Mouse (Mus musculus): ENCODE data around the gene Grin2a. TPM values are rescaled to one million over a fixed set of nuclear protein-coding genes. Genes with fewer than 3 reads are reported as not detected.

The Grin2a gene
- polyA plus RNA-seq, 1 experiment from 2014 or later = 0.06 TPM

DNA sequence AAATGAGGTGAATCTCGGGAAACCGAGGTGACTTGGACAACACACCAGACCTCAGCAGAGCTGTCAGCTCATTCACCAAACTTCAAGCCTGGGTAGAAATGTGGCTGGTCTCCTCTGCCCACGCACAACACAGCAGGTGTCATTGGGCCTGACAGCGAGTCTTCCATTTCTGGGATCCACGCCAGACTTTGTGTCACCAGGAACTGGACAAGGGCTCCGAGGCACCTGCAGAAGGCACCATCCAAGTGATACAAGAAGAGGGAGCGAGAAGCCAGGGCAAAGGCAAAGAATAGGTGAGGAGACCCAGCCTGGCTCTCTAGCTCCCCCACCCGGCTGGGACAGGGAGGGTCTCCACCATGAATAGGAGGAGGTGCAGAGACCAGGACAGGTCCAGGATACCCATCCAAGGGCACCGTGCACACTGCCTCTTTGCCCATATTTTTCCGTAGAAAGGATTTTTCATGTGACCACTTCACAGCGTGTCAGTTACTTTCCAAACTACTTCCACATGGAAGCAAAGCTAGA is 244.3 kb downstream of the Grin2a start:
- Histone ChIP-seq H3K27ac (ENCODE audit: low read length) (no peak overlapping the region), H3K9ac (replicated peaks; ENCODE audit: low read length) (no peak overlapping the region), H3K9me3 (ENCODE audit: low read length) (no peaks in the 10 kb centered on the region), H3K4me3 (ENCODE audit: low read length) (no peak overlapping the region), H3K4me2 (replicated peaks; ENCODE audit: low read depth, low read length) (no peak overlapping the region), H3K36me3 (ENCODE audit: insufficient read depth, low read length) (no peaks in the 10 kb centered on the region), H3K27me3 (ENCODE audit: insufficient read depth, low read length) (no peaks in the 10 kb centered on the region), H3K4me1 (ENCODE audit: insufficient read depth, low read length) (no peaks in the 10 kb centered on the region)
- 78% methylated on average over 11 of the region's 11 CpGs for WGBS
- no peak for ATAC-seq (ENCODE audit: low FRiP score, low TSS enrichment)

DNA sequence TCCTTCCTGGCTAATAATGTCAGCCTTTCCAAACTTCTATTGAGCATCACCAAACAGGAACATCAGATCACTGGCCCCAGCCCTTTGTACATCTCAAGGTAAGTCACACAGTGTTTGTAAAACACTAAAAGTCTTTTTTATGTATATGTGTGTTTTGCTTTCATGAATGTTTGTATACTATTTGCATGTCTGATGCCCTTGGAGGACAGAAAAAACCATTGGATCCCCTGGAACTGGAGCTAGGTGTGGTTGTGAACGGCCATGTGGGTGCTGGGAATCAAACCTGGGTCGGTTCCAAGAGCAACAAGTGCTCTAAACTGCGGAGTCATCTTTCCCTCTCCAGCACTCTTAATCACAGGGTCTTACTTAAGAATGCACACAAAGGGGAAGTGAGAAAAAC is 245.7 kb downstream of the Grin2a start:
- H3K27ac ChIP-seq (ENCODE audit: low read length) = no peak overlapping the region
- no peaks in the 10 kb centered on the region for H3K9me3 ChIP-seq (ENCODE audit: low read length)
- H3K36me3 ChIP-seq (ENCODE audit: insufficient read depth, low read length) = no peaks in the 10 kb centered on the region
- no peaks in the 10 kb centered on the region for H3K27me3 ChIP-seq (ENCODE audit: insufficient read depth, low read length)
- no peak overlapping the region for H3K4me2 ChIP-seq (replicated peaks; ENCODE audit: low read depth, low read length)
- no peak overlapping the region for H3K4me3 ChIP-seq (ENCODE audit: low read length)
- no peak overlapping the region for H3K9ac ChIP-seq (replicated peaks; ENCODE audit: low read length)
- no peaks in the 10 kb centered on the region for H3K4me1 ChIP-seq (ENCODE audit: insufficient read depth, low read length)
- WGBS = 91% methylated on average over 3 of the region's 3 CpGs
- no peak for ATAC-seq (ENCODE audit: low FRiP score, low TSS enrichment)

DNA sequence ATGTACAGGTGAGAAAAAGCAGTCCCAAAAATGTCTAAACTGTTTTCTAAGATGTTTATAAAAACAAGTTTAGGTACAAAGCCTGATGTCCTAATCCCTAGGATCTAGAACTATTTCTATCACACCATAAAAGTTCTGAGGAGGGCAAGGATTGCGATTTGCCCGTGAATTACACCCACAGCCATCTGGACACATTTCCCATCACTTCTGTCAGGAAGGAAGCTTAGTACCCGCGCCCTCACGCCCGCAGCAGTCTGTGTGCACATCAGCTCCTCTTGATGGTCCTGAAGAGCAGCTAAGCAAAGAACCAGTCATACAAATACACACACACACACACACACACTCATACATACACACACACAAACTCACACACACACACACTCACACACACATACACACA is 252.9 kb downstream of the Grin2a start:
- no peaks in the 10 kb centered on the region for H3K36me3 ChIP-seq (ENCODE audit: insufficient read depth, low read length)
- H3K4me1 ChIP-seq (ENCODE audit: insufficient read depth, low read length) = no peaks in the 10 kb centered on the region
- H3K4me3 ChIP-seq (ENCODE audit: low read length) = no peak overlapping the region
- no peaks in the 10 kb centered on the region for H3K9me3 ChIP-seq (ENCODE audit: low read length)
- no peak overlapping the region for H3K9ac ChIP-seq (replicated peaks; ENCODE audit: low read length)
- H3K27ac ChIP-seq (ENCODE audit: low read length) = no peak overlapping the region
- H3K27me3 ChIP-seq (ENCODE audit: insufficient read depth, low read length) = no peaks in the 10 kb centered on the region
- H3K4me2 ChIP-seq (replicated peaks; ENCODE audit: low read depth, low read length) = no peak overlapping the region
- 83% methylated on average over 6 of the region's 6 CpGs for WGBS
- ATAC-seq (ENCODE audit: low FRiP score, low TSS enrichment) = no peak

DNA sequence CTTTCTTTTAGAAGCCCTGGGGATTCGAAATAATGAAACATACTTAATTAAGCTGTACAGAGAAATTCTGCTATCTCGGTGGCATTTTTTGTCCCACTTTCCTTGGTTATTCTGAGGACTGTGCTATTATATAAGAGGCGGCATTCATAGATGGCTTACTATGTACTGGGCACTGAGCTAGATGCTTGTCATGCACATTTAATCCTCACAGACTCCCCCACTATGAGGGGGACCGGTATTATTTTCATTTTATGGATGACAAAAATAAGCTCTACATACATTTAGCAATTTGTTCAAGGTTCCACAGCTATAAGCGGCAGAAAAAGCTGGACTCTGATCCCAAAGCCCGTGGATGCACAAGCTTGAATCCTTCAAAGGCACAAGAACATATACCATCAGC is 256.7 kb downstream of the Grin2a start:
- H3K4me1 ChIP-seq (ENCODE audit: insufficient read depth, low read length) = no peaks in the 10 kb centered on the region
- H3K36me3 ChIP-seq (ENCODE audit: insufficient read depth, low read length) = no peaks in the 10 kb centered on the region
- WGBS = 89% methylated on average over 6 of the region's 6 CpGs
- no peaks in the 10 kb centered on the region for H3K27me3 ChIP-seq (ENCODE audit: insufficient read depth, low read length)
- H3K4me2 ChIP-seq (replicated peaks; ENCODE audit: low read depth, low read length) = no peak overlapping the region
- H3K9me3 ChIP-seq (ENCODE audit: low read length) = no peaks in the 10 kb centered on the region
- no peak for ATAC-seq (ENCODE audit: low FRiP score, low TSS enrichment)
- no peak overlapping the region for H3K4me3 ChIP-seq (ENCODE audit: low read length)
- no peak overlapping the region for H3K27ac ChIP-seq (ENCODE audit: low read length)
- no peak overlapping the region for H3K9ac ChIP-seq (replicated peaks; ENCODE audit: low read length)

DNA sequence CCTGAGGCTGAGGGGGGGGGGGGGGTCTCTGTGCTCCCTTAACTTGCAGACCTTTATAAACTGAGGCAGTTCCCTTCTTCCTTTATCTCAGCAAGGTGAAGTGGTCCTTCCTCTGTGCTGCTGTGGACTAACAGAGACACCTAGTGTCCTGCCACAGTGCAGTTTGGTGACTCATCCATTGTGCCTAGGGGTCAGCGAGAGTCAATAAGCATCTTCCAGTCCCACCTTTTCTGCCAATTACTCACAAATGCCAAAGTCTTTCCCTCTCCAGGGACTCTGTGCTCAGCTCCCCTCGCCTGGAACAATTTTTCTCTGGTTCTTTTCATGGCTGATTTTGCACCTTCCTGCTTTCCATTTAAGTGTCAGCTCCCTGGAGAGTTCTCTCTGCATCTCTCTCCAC is 258.2 kb downstream of the Grin2a start:
- no peak overlapping the region for H3K27ac ChIP-seq (ENCODE audit: low read length)
- ATAC-seq (ENCODE audit: low FRiP score, low TSS enrichment) = no peak
- 27% methylated on average over 2 of the region's 2 CpGs for WGBS
- H3K9me3 ChIP-seq (ENCODE audit: low read length) = 0 out of 2 replicates have a peak, but pooled peaks cover 4% of the 10 kb centered on the region
- H3K36me3 ChIP-seq (ENCODE audit: insufficient read depth, low read length) = no peaks in the 10 kb centered on the region
- no peaks in the 10 kb centered on the region for H3K27me3 ChIP-seq (ENCODE audit: insufficient read depth, low read length)
- H3K4me1 ChIP-seq (ENCODE audit: insufficient read depth, low read length) = no peaks in the 10 kb centered on the region
- no peak overlapping the region for H3K4me3 ChIP-seq (ENCODE audit: low read length)
- H3K9ac ChIP-seq (replicated peaks; ENCODE audit: low read length) = no peak overlapping the region
- no peak overlapping the region for H3K4me2 ChIP-seq (replicated peaks; ENCODE audit: low read depth, low read length)

DNA sequence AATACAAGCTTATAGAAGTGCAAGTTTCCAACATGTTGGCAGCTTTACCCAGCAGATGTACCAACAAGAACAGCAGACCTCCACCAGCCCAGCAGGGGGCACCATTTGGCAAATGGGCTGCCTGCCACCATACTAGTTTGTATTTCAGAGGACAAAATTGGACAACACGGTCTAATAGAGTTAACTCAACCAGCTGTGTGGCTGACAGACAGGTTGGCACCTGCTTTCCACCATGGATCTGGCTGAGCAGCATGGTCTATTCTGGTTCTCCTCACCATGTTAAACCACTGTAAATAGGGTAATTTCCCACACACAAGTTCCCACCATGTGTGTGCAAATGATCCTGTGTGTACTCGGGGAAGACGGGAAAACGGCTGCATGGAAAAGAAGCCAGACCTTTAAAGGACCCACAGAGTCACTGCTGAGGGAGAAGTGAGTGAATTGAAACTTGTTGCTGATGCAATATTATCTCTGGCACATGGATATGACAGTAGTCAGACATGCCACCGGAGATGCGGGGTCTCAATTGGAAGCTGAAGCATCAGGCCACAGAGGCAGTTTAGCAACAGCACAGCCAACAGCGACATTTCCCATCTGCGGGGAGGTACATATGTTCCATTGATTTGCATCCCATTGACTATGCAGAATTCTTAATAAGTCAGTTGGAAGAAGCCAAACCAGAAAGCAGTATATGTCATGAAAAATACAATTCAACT is 259.8 kb downstream of the Grin2a start:
- H3K4me3 ChIP-seq (ENCODE audit: low read length) = no peak overlapping the region
- H3K9ac ChIP-seq (replicated peaks; ENCODE audit: low read length) = no peak overlapping the region
- ATAC-seq (ENCODE audit: low FRiP score, low TSS enrichment) = no peak
- H3K36me3 ChIP-seq (ENCODE audit: insufficient read depth, low read length) = no peaks in the 10 kb centered on the region
- H3K9me3 ChIP-seq (ENCODE audit: low read length) = 0 out of 2 replicates have a peak, but pooled peaks cover 4% of the 10 kb centered on the region
- H3K27ac ChIP-seq (ENCODE audit: low read length) = no peak overlapping the region
- WGBS = 87% methylated on average over 8 of the region's 8 CpGs
- H3K4me2 ChIP-seq (replicated peaks; ENCODE audit: low read depth, low read length) = no peak overlapping the region
- H3K27me3 ChIP-seq (ENCODE audit: insufficient read depth, low read length) = no peaks in the 10 kb centered on the region
- H3K4me1 ChIP-seq (ENCODE audit: insufficient read depth, low read length) = no peaks in the 10 kb centered on the region

DNA sequence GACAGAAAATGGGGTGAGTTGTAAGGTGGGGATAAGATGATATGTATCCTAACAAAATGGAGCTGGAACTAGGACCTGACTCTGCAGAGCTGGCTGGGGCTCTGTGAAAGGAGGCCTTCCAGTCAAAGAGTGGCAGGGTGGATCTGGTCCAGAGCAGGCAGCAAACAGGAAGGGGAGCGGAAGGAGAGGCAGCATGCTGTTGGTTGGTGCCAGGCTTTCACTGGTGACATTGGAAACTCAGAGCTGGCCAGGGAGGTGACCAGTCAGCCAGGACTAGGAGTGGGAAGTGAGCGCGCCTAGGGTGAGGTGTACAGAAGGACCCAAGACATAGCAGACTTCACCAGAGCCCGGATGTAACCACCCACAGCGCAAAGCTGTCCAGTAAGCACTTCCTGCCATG is 267.8 kb downstream of the Grin2a start:
- WGBS = 95% methylated on average over 5 of the region's 5 CpGs

DNA sequence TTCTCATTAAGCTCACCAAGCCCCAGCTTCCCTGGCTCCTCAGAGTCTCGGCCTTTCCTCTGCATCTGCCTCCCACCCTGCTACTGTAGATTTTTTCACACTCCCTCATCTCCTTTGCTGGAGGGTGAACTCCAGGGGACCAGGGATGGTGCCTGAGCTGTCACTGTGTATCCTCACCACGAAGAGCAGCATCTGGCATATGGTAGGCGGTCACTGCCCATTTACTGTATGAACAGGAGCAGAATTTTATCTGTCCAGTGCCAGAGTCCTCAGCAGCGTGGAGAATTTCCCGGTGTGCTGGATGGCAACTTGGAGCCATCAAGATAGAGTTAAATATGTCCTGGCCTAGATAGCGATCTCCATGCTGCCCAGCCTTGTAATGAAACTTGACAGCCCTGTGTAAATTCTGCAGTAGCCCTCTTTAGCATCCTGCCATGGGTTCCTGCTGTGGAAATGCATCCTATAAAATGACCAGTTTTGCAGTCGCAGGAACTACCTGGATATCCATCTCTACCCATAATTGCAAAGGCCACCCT is 269.7 kb downstream of the Grin2a start:
- no peak overlapping the region for H3K4me2 ChIP-seq (replicated peaks; ENCODE audit: low read depth, low read length)
- H3K9ac ChIP-seq (replicated peaks; ENCODE audit: low read length) = no peak overlapping the region
- H3K27ac ChIP-seq (ENCODE audit: low read length) = no peak overlapping the region
- no peaks in the 10 kb centered on the region for H3K36me3 ChIP-seq (ENCODE audit: insufficient read depth, low read length)
- no peaks in the 10 kb centered on the region for H3K4me1 ChIP-seq (ENCODE audit: insufficient read depth, low read length)
- H3K9me3 ChIP-seq (ENCODE audit: low read length) = no peaks in the 10 kb centered on the region
- H3K27me3 ChIP-seq (ENCODE audit: insufficient read depth, low read length) = no peaks in the 10 kb centered on the region
- no peak overlapping the region for H3K4me3 ChIP-seq (ENCODE audit: low read length)
- WGBS = 70% methylated on average over 7 of the region's 7 CpGs
- ATAC-seq (ENCODE audit: low FRiP score, low TSS enrichment) = no peak

More for the DNA sequence above, 267.8 kb downstream of the Grin2a start:
- Histone ChIP-seq H3K4me2 (replicated peaks; ENCODE audit: low read depth, low read length) (no peak overlapping the region), H3K27ac (ENCODE audit: low read length) (no peak overlapping the region), H3K9me3 (ENCODE audit: low read length) (0 out of 2 replicates have a peak, but pooled peaks cover 4% of the 10 kb centered on the region), H3K36me3 (ENCODE audit: insufficient read depth, low read length) (no peaks in the 10 kb centered on the region), H3K27me3 (ENCODE audit: insufficient read depth, low read length) (no peaks in the 10 kb centered on the region), H3K4me1 (ENCODE audit: insufficient read depth, low read length) (no peaks in the 10 kb centered on the region), H3K9ac (replicated peaks; ENCODE audit: low read length) (no peak overlapping the region), H3K4me3 (ENCODE audit: low read length) (no peak overlapping the region)
- no peak for ATAC-seq (ENCODE audit: low FRiP score, low TSS enrichment)

DNA sequence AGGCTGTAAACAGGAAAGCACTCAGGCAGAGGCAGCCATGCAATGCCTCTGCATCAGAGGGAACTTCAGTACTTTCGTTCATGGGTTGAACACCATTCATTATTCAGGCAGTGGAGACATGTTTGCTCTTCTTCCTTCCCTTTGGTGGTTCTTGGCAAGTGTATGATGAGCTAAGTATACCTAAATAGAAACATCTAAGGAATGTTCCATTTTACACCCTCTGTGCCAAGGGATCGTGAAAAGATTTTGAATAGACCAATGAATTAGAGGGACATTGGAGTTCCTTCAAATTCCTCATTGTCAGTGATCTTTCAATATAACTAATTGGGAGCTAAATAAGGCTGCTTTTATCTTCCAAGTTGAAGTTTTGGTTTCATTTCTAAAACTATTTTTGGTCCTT is 284.0 kb downstream of the Grin2a start:
- Histone ChIP-seq H3K4me1 (ENCODE audit: insufficient read depth, low read length) (no peaks in the 10 kb centered on the region), H3K27me3 (ENCODE audit: insufficient read depth, low read length) (no peaks in the 10 kb centered on the region), H3K4me3 (ENCODE audit: low read length) (no peak overlapping the region), H3K9me3 (ENCODE audit: low read length) (no peaks in the 10 kb centered on the region), H3K27ac (ENCODE audit: low read length) (no peak overlapping the region), H3K4me2 (replicated peaks; ENCODE audit: low read depth, low read length) (no peak overlapping the region), H3K9ac (replicated peaks; ENCODE audit: low read length) (no peak overlapping the region), H3K36me3 (ENCODE audit: insufficient read depth, low read length) (no peaks in the 10 kb centered on the region)
- 90% methylated on average over 2 of the region's 2 CpGs for WGBS
- ATAC-seq (ENCODE audit: low FRiP score, low TSS enrichment) = no peak

DNA sequence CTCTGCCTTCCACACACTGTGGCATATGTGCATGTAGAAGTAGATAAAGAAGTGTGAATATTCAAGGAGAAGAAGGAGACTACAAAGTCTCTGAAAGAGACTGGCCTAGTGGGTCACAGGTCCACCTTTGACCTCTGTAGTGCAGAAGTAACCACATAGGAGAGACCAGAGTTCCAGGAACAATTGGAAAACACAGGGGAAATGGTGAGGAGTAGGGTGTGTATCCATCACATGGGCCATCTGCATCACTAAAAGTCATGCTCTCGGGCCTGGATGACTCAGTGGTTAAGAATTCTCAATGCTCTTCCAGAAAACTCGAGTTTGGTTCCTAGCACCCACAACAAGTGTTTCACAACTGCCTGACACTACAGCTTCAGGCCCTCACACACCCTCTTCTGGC is 285.4 kb downstream of the Grin2a start:
- no peak overlapping the region for H3K4me3 ChIP-seq (ENCODE audit: low read length)
- no peaks in the 10 kb centered on the region for H3K4me1 ChIP-seq (ENCODE audit: insufficient read depth, low read length)
- no peak overlapping the region for H3K9ac ChIP-seq (replicated peaks; ENCODE audit: low read length)
- no peaks in the 10 kb centered on the region for H3K36me3 ChIP-seq (ENCODE audit: insufficient read depth, low read length)
- H3K9me3 ChIP-seq (ENCODE audit: low read length) = no peaks in the 10 kb centered on the region
- no peaks in the 10 kb centered on the region for H3K27me3 ChIP-seq (ENCODE audit: insufficient read depth, low read length)
- no peak for ATAC-seq (ENCODE audit: low FRiP score, low TSS enrichment)
- WGBS = 56% methylated on average over 2 of the region's 2 CpGs
- H3K27ac ChIP-seq (ENCODE audit: low read length) = no peak overlapping the region
- no peak overlapping the region for H3K4me2 ChIP-seq (replicated peaks; ENCODE audit: low read depth, low read length)
